21 mouse cellular contexts compared by ENCODE assay signal in genomic region chrX:130152164-130152563, GRCm38 (mm10).
DNase-seq lines count a peak whose midpoint lies in the region; ATAC-seq and TF ChIP-seq lines count a peak whose summit lies in the region.
"Had no signal": no experiment of that assay in that cellular context is flagged by ENCODE, and none has a peak within 500 bp of the region (broad histone marks: within the 10 kb centered on the region; RNA-seq: fewer than 3 reads in every experiment).

No protein-coding gene starts in this region.

- peak; percentile 74 for DNase-seq in brain, adult 2 months (ENCODE audit: low read depth, low spot score)
- DNase-seq in cerebellum, adult 11-12 months, result peak; percentile 68
- peak; percentile 65 for DNase-seq in cerebellum, adult 9-10 months
- peak; percentile 20 to 33 for DNase-seq in cerebellum, postnatal 25 days
- no peak for DNase-seq in kidney, postnatal 10 days
- no peak for DNase-seq in lung, adult 2 months
- DNase-seq in kidney, postnatal 25 days, result no peak
- DNase-seq: adrenal gland, adult 8-10 months; gastrocnemius, adult 2 months; gastrocnemius, postnatal 25 days; heart, adult 11 months; heart, postnatal 36 days; kidney, adult 9 months had no signal

- no peak for TF ChIP-seq POLR2A in lung, adult 2 months (IDR thresholded peaks at IDR 0.05; ENCODE audit: borderline replicate concordance, extremely low read depth, low read depth, low read length)

- TF ChIP-seq CTCF in lung, adult 2 months (IDR thresholded peaks at IDR 0.05; ENCODE audit: insufficient read depth, low read length), result no peak

- no peak for ATAC-seq in megakaryocyte, adult 5-6 weeks (ENCODE audit: poor library complexity, severe bottlenecking)
- ATAC-seq: forebrain, embryonic 14.5 days; hindbrain, embryonic 16.5 days; inflammation-experienced regulatory T-cells, adult 6 months; intestine, postnatal 0 days had no signal

- no peaks in the 10 kb centered on the region for H3K4me1 ChIP-seq in lung, adult 2 months (ENCODE audit: control insufficient read depth, insufficient read depth, low read length)
- H3K4me1 ChIP-seq: embryonic facial prominence, embryonic 10.5 days; forebrain, embryonic 10.5 days; heart, embryonic 13.5 days had no signal

- WGBS in lung, adult 2 months, result 79% methylated on average over 1 of the region's 1 CpGs

- no peak overlapping the region for H3K4me3 ChIP-seq in lung, adult 2 months (replicated peaks; ENCODE audit: extremely low read depth, low read depth, low read length)
- H3K4me3 ChIP-seq: embryonic facial prominence, embryonic 10.5 days; forebrain, embryonic 10.5 days; gastrocnemius, adult 2 months; heart, embryonic 13.5 days had no signal

Comparison
In these comparisons a context has a peak if more than half of its experiments do, and no peak if none do; other contexts are left out.
1. DNase-seq: peak in brain, adult 2 months (single experiment), cerebellum, adult 11-12 months (single experiment), cerebellum, adult 9-10 months (single experiment) and cerebellum, postnatal 25 days (2 of 2); none in kidney, postnatal 10 days (single experiment), lung, adult 2 months (single experiment) and kidney, postnatal 25 days (0 of 2).